Mouse (Mus musculus) embryonic fibroblast, embryonic 13.5 days (primary cell): ENCODE measurements around the gene Gm8127.
"Not testable (repeated sequence)": the region's sequence is repeated elsewhere in the genome, so short reads cannot be mapped to it uniquely, and the experiment has no call there.

Source experiments
- CTCF ChIP-seq: IDR thresholded peaks from 2 replicates; pipeline ENCODE4 v1.5.1; 2011; ENCODE audit warnings: mild to moderate bottlenecking, control low read depth, low read length, moderate library complexity, borderline replicate concordance; ENCODE audit not compliant: insufficient read depth
- POLR2A ChIP-seq: IDR thresholded peaks from 2 replicates; pipeline ENCODE4 v1.6.1; 2011; ENCODE audit warnings: low read depth, mild to moderate bottlenecking, control low read depth, low read length, moderate library complexity

- TF ChIP-seq CTCF, POLR2A: not testable (repeated sequence)
These were observed 44.0 kb upstream of the Gm8127 start for GRCm38 (mm10) chr14:43337646-43338045.
